Mouse (Mus musculus) kidney, embryonic 14.5 days (tissue): Measurements from ENCODE around the gene Zdhhc14. TPM values are rescaled to one million over a fixed set of nuclear protein-coding genes. Genes with fewer than 3 reads are reported as not detected.

Experiments
- ATAC-seq: fragments of 200-750 bp; cut with Nextera tagmentation; 2 replicates; pipeline ENCODE4 v1.8.0; 2017; ENCODE audit warnings: moderate number of reproducible peaks, mild to moderate bottlenecking, moderate TSS enrichment, moderate library complexity; ENCODE audit not compliant: low FRiP score, low TSS enrichment
- H3K27ac ChIP-seq: fragments of 300-500 bp; sonication (generic); 2 replicates; pipeline ENCODE4 v1.5.1; 2014; ENCODE audit warnings: low read depth, mild to moderate bottlenecking, low read length, moderate library complexity, mixed read lengths
- H3K27me3 ChIP-seq: fragments of 300-500 bp; sonication (generic); 2 replicates; pipeline ENCODE4 v1.6.1; 2014; ENCODE audit warnings: mild to moderate bottlenecking, low read length; ENCODE audit not compliant: control insufficient read depth, insufficient read depth
- H3K36me3 ChIP-seq: fragments of 300-500 bp; sonication (generic); 2 replicates; pipeline ENCODE4 v1.6.1; 2014; ENCODE audit warnings: low read length, mixed read lengths; ENCODE audit not compliant: control insufficient read depth, insufficient read depth
- H3K4me1 ChIP-seq: fragments of 300-500 bp; sonication (generic); 2 replicates; pipeline ENCODE4 v1.6.1; 2014; ENCODE audit warnings: low read length, mixed read lengths; ENCODE audit not compliant: control insufficient read depth, insufficient read depth
- H3K4me2 ChIP-seq: fragments of 300-500 bp; sonication (generic); replicated peaks from 2 replicates; pipeline ENCODE4 v1.6.1; 2014; ENCODE audit warnings: low read depth, mild to moderate bottlenecking, low read length
- H3K4me3 ChIP-seq: fragments of 300-500 bp; sonication (generic); 2 replicates; pipeline ENCODE4 v1.5.1; 2014; ENCODE audit warnings: mild to moderate bottlenecking, low read length
- H3K9ac ChIP-seq: fragments of 300-500 bp; sonication (generic); 2 replicates; pipeline ENCODE4 v1.6.1; 2014; ENCODE audit warnings: low read depth, mild to moderate bottlenecking, low read length, moderate library complexity
- H3K9me3 ChIP-seq: fragments of 300-500 bp; sonication (generic); 2 replicates; pipeline ENCODE4 v1.6.1; 2016; ENCODE audit warnings: low read length; ENCODE audit not compliant: control insufficient read depth
- WGBS: fragments of 180-500 bp; shearing (Covaris S2); extraction: QIAGEN DNeasy Blood & Tissue Kit; methylation state at CpG from one replicate; pipeline ENCODE4 v1.1.7; 2014; 5-methylcytosine and 5-hydroxymethylcytosine counted together
- polyA plus RNA-seq: library from polyadenylated mRNA; unstranded; fragments of >200 nt; fragmentation: Nextera tagmentation; extraction: Ambion mirVana; gene quantifications from 2 replicates; pipeline ENCODE4 v1.2.1, GENCODE M21; 2014

Gene Zdhhc14
- polyA plus RNA-seq, 1 experiment from 2014 or later = 2.7 TPM

- no peaks in the 10 kb centered on the region; the same call in 1 of the 2 replicates for H3K4me1 ChIP-seq
- no peaks in the 10 kb centered on the region for H3K9me3 ChIP-seq
- no peak overlapping the region for H3K4me3 ChIP-seq
- peak; percentile 43; the same call in 1 of the 2 replicates for ATAC-seq
- 13% methylated on average over 3 of the region's 3 CpGs for WGBS
- no peak overlapping the region for H3K27ac ChIP-seq
- H3K36me3 ChIP-seq = no peaks in the 10 kb centered on the region
- no peaks in the 10 kb centered on the region for H3K27me3 ChIP-seq
- H3K9ac ChIP-seq = no peak overlapping the region
- H3K4me2 ChIP-seq = no peak overlapping the region
These were observed 104.1 kb downstream of the Zdhhc14 start for GRCm38 (mm10) chr17:5596490-5596889.

- no peaks in the 10 kb centered on the region for H3K27me3 ChIP-seq
- no peak overlapping the region for H3K9ac ChIP-seq
- WGBS = 64% methylated on average over 4 of the region's 4 CpGs
- no peak for ATAC-seq
- H3K36me3 ChIP-seq = no peaks in the 10 kb centered on the region
- no peaks in the 10 kb centered on the region; the same call in 1 of the 2 replicates for H3K4me1 ChIP-seq
- H3K4me3 ChIP-seq = no peak overlapping the region
- no peaks in the 10 kb centered on the region for H3K9me3 ChIP-seq
- H3K27ac ChIP-seq = no peak overlapping the region
- no peak overlapping the region for H3K4me2 ChIP-seq
These were observed 106.6 kb downstream of the Zdhhc14 start for GRCm38 (mm10) chr17:5598999-5599398.

GRCm38 (mm10) chr17:5600505-5601027 is 108.2 kb downstream of the Zdhhc14 start:
- WGBS = 88% methylated on average over 8 of the region's 8 CpGs

GRCm38 (mm10) chr17:5601953-5602352 is 109.6 kb downstream of the Zdhhc14 start:
- no peak overlapping the region for H3K9ac ChIP-seq
- ATAC-seq = no peak; the same call in 1 of the 2 replicates
- no peak overlapping the region for H3K4me3 ChIP-seq
- H3K36me3 ChIP-seq = no peaks in the 10 kb centered on the region
- H3K4me2 ChIP-seq = no peak overlapping the region
- H3K27ac ChIP-seq = no peak overlapping the region
- no peaks in the 10 kb centered on the region for H3K9me3 ChIP-seq
- H3K4me1 ChIP-seq = no peaks in the 10 kb centered on the region
- no peaks in the 10 kb centered on the region for H3K27me3 ChIP-seq
- 77% methylated on average over 6 of the region's 6 CpGs for WGBS

More at GRCm38 (mm10) chr17:5600505-5601027, 108.2 kb downstream of the Zdhhc14 start:
- no peaks in the 10 kb centered on the region for H3K36me3 ChIP-seq
- no peak overlapping the region for H3K4me3 ChIP-seq
- no peak overlapping the region for H3K9ac ChIP-seq
- no peak overlapping the region for H3K4me2 ChIP-seq
- H3K27me3 ChIP-seq = no peaks in the 10 kb centered on the region
- no peak for ATAC-seq
- H3K4me1 ChIP-seq = no peaks in the 10 kb centered on the region; the same call in 1 of the 2 replicates
- no peaks in the 10 kb centered on the region for H3K9me3 ChIP-seq
- H3K27ac ChIP-seq = no peak overlapping the region

- H3K27ac ChIP-seq = 0 out of 2 replicates have a peak overlapping the region, but pooled peaks have one; percentile 17
- no peak overlapping the region for H3K4me3 ChIP-seq
- no peak overlapping the region for H3K9ac ChIP-seq
- 70% methylated on average over 8 of the region's 8 CpGs for WGBS
- no peaks in the 10 kb centered on the region for H3K4me1 ChIP-seq
- no peaks in the 10 kb centered on the region for H3K27me3 ChIP-seq
- H3K36me3 ChIP-seq = no peaks in the 10 kb centered on the region
- H3K9me3 ChIP-seq = no peaks in the 10 kb centered on the region
- no peak for ATAC-seq
- no peak overlapping the region for H3K4me2 ChIP-seq
These were observed 113.8 kb downstream of the Zdhhc14 start for GRCm38 (mm10) chr17:5606151-5606591.

- Histone ChIP-seq H3K9ac (no peak overlapping the region), H3K27ac (no peak overlapping the region), H3K36me3 (no peaks in the 10 kb centered on the region), H3K4me2 (no peak overlapping the region), H3K9me3 (no peaks in the 10 kb centered on the region), H3K4me3 (no peak overlapping the region), H3K27me3 (no peaks in the 10 kb centered on the region), H3K4me1 (no peaks in the 10 kb centered on the region)
- 85% methylated on average over 7 of the region's 7 CpGs for WGBS
- ATAC-seq = no peak
These were observed 115.0 kb downstream of the Zdhhc14 start for GRCm38 (mm10) chr17:5607352-5607751.

- Histone ChIP-seq H3K36me3 (no peaks in the 10 kb centered on the region), H3K27me3 (no peaks in the 10 kb centered on the region), H3K4me2 (no peak overlapping the region), H3K4me3 (no peak overlapping the region), H3K4me1 (no peaks in the 10 kb centered on the region), H3K9ac (no peak overlapping the region), H3K9me3 (no peaks in the 10 kb centered on the region), H3K27ac (no peak overlapping the region)
- WGBS = 86% methylated on average over 4 of the region's 4 CpGs
- ATAC-seq = no peak
These were observed 117.7 kb downstream of the Zdhhc14 start for GRCm38 (mm10) chr17:5609875-5610552.

GRCm38 (mm10) chr17:5612236-5612635 is 119.9 kb downstream of the Zdhhc14 start:
- ATAC-seq = no peak
- 71% methylated on average over 4 of the region's 4 CpGs for WGBS
- Histone ChIP-seq H3K27me3 (no peaks in the 10 kb centered on the region), H3K36me3 (no peaks in the 10 kb centered on the region), H3K4me3 (no peak overlapping the region), H3K27ac (no peak overlapping the region), H3K4me1 (peaks cover 4% of the 10 kb centered on the region; the same call in 1 of the 2 replicates), H3K9me3 (peaks cover 4% of the 10 kb centered on the region; the same call in 1 of the 2 replicates), H3K4me2 (no peak overlapping the region), H3K9ac (no peak overlapping the region)

- H3K9me3 ChIP-seq = peaks cover 4% of the 10 kb centered on the region; the same call in 1 of the 2 replicates
- H3K27ac ChIP-seq = no peak overlapping the region
- ATAC-seq = no peak
- no peaks in the 10 kb centered on the region for H3K36me3 ChIP-seq
- 68% methylated on average over 9 of the region's 9 CpGs for WGBS
- peaks cover 4% of the 10 kb centered on the region; the same call in 1 of the 2 replicates for H3K4me1 ChIP-seq
- H3K4me2 ChIP-seq = no peak overlapping the region
- H3K27me3 ChIP-seq = no peaks in the 10 kb centered on the region
- no peak overlapping the region for H3K4me3 ChIP-seq
- no peak overlapping the region for H3K9ac ChIP-seq
These were observed 122.5 kb downstream of the Zdhhc14 start for GRCm38 (mm10) chr17:5614771-5615318.
